Mouse (Mus musculus) telencephalon, adult 2 months (tissue): ENCODE data around the gene Fxyd7.

Experiments
- DNase-seq: peaks from one replicate; pipeline ENCODE4 v3.0.0-alpha.2; 2011; ENCODE audit warnings: low read depth, low spot score

The Fxyd7 gene

DNA sequence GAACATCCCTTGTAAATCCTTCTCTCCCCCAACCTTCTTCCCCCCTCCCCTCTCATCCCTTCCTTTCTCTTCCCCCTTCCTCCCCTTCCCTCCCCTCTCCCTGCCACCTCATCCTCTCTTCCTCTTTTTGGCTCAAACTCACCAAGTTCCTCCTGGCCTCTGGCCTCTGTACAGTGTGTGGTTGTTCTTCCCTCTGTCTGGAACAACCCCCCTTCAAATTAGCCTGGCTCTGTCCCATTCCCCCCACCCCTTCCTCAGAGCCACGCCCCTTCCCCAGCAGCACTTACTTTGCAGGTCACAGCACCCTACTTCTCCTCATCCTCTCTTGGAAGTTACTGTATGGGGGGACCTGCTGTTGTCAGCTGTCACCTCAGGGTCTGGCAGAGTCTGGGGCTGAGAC lies 43.1 kb downstream of the Fxyd7 start:
- no peak for DNase-seq

DNA sequence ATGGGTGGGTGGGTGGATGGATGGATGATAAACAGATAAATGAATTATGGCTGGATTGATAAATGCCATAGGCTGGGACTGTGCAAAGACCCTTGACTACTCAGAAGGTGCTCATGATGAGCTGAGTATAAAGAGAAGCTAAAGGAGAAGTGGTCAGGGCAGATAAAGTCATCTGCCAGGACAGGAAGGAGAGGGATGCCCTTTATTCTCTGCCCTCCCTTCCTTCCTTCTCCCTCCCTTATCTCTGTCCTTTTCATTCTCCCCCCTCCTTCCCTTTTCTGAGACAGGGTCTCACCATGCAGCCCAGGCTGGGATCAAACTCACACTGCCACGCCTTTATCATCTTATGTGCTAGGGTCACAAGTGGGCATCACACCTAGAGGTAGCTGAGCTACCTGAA lies 43.5 kb downstream of the Fxyd7 start:
- no peak for DNase-seq

DNA sequence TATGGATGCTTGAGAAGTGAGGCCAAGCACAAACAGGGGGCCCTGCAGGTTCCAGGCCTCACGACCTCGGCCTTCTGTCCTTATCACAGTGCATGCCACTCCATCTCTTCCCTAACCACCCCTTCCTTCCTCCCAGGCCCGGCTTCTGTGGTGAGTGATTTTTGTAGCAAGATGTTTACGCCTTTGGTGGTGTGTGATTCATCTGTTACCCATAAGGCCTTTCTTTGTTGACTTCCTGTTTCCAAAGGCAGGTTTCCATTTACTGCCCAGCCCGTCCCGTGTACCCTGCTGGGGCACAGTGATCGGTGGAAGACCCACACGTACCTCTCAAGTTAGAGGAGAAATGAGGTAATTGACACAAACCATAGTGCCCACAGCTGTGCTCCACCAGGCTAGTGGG lies 48.6 kb downstream of the Fxyd7 start:
- no peak for DNase-seq

DNA sequence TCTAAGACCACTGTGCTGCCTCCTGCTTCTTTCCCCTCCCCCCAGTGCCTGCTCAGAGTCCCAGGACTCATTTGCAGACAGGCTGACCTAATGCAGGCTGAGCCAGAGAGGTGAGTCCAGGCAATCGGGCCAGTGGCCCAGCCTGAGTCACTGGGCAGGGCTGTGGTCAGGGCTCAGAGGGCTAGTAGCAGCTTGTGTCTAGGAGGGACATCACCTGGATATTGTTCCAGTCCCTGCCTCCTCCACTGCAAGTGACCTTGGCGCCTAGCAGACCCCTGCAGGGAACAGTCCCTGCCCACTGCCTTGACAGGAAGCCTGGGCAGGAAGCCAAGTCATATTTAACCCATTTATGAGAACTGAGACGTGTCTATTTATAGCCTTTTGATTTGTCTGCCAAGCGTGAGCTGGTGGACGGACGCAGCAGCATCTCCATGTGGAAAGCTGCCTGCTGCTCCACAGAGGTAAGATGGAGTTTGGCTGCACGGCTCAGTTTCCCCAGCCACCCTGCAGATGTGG lies 50.7 kb downstream of the Fxyd7 start:
- peak; percentile 31 for DNase-seq

DNA sequence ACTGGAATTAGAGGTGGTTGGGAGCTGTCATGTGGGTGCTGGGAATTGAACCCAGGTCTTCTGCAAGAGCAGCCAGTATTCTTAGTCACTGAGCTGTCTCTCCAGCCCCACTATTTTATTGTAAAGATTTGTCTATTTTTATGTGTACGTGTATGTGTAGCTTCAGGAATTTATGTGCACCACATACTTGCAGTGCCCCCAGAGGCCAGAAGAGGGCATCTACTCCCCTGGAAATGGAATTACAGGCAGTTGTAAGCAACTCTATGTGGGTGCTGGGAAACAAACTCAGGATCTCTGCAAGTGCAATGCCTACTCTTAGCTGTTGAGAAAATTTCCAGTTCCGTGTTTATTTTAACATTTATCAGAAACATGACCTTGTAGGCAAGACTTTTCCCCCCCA lies 54.8 kb downstream of the Fxyd7 start:
- DNase-seq, result no peak

DNA sequence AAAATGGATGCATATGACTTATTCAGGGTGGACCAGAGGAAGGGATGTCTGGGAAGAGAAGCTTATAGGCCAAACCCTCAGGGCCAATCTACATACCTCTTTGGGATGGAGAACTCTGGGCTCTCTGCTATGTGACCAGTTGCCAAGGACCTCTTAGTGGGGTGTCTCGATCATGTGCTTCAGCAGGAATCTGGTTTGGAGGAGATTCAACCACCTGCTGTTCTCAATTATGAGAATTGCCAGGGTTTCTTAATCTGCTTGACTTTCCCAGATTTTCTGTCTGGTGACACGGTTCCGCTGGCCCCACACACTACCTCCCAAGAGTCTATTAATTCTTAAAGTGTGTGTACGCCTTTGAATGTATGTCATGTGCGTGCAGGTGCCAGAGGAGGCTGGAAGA lies 57.3 kb downstream of the Fxyd7 start:
- no peak for DNase-seq
